Comparison of ENCODE assay signal across 9 mouse cellular contexts in the genomic region with DNA sequence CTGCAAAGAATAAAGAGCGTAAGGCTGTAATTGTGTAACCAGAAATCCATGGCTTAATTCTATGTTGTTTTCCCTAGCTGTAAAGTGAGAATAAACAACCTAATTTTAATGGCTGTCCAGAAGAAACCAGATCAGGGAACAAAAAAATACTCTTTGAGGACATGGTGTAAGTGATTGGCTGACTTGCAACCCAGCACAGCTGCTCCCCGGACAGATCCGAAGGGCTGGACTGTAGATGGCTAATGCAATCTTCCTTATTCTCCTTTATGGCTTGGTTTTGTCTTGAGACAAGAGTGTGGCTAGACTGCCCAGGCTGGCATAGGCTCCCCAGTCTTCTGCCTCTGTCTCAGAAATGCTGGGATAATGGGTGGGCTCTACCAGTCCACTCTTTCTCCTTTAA. TPM values are rescaled to one million over a fixed set of nuclear protein-coding genes. Genes with fewer than 3 reads are reported as not detected.
DNase-seq lines count a peak whose midpoint lies in the region; ATAC-seq and TF ChIP-seq lines count a peak whose summit lies in the region.
"Had no signal": no experiment of that assay in that cellular context is flagged by ENCODE, and none has a peak within 500 bp of the region (broad histone marks: within the 10 kb centered on the region; RNA-seq: fewer than 3 reads in every experiment).

No protein-coding gene starts in this region.

- H3K4me2 ChIP-seq in lung, embryonic 14.5 days = peak overlapping the region; percentile 81
- H3K4me2 ChIP-seq in heart, postnatal 0 days (ENCODE audit: low read depth, low read length) = peak overlapping the region; percentile 74

- intact Hi-C loops in heart, adult 2 months (cut with DNase I) = loop anchor here (2.0 kb wide), 1 partner anchor 17 kb away; no protein-coding TSS in a partner anchor

- no peaks in the 10 kb centered on the region for H3K27me3 ChIP-seq in heart, adult 2 months (ENCODE audit: control insufficient read depth, insufficient read depth, low read length)
- H3K27me3 ChIP-seq in lung, embryonic 14.5 days (ENCODE audit: insufficient read depth, low read length) = no peaks in the 10 kb centered on the region
- no peaks in the 10 kb centered on the region for H3K27me3 ChIP-seq in heart, postnatal 0 days (ENCODE audit: control insufficient read depth, insufficient read depth, low read length)
- no peaks in the 10 kb centered on the region for H3K27me3 ChIP-seq in thymus, adult 2 months (ENCODE audit: control insufficient read depth, insufficient read depth, low read length)

- TF ChIP-seq CTCF in heart, adult 2 months (IDR thresholded peaks at IDR 0.05) = no peak
- no peak for TF ChIP-seq CTCF in lung, embryonic 14.5 days (IDR thresholded peaks at IDR 0.05; ENCODE audit: low read depth)
- TF ChIP-seq CTCF in heart, postnatal 0 days (IDR thresholded peaks at IDR 0.05; ENCODE audit: low read depth) = no peak
- TF ChIP-seq CTCF in thymus, adult 2 months (IDR thresholded peaks at IDR 0.05; ENCODE audit: borderline replicate concordance, control insufficient read depth, extremely low read depth, insufficient read depth, low read length, poor library complexity) = no peak

- DNase-seq in heart, adult 2 months = peak in 1 of 2 experiments; percentile 22
- DNase-seq in heart, adult 18-20 months = no peak
- peak; percentile 85 for DNase-seq in lung, embryonic 14.5 days
- DNase-seq in lung, postnatal 14 days = no peak
- DNase-seq in heart, postnatal 0 days (ENCODE audit: low spot score) = no peak
- peak; percentile 41 to 77 for DNase-seq in lung, postnatal 4 days
- DNase-seq in thymus, postnatal 10 days (ENCODE audit: low spot score in 2 of 2) = no peak
- no peak for DNase-seq in thymus, adult 2 months
- DNase-seq: adrenal gland, postnatal 14 days had no signal

- H3K9me3 ChIP-seq in lung, embryonic 14.5 days (ENCODE audit: low read depth, low read length) = no peaks in the 10 kb centered on the region
- no peaks in the 10 kb centered on the region for H3K9me3 ChIP-seq in heart, postnatal 0 days (replicated peaks; ENCODE audit: control insufficient read depth, low read length)

- H3K36me3 ChIP-seq in heart, adult 2 months (ENCODE audit: control insufficient read depth, insufficient read depth, low read length) = no peaks in the 10 kb centered on the region
- H3K36me3 ChIP-seq in lung, embryonic 14.5 days (ENCODE audit: insufficient read depth) = no peaks in the 10 kb centered on the region
- no peaks in the 10 kb centered on the region for H3K36me3 ChIP-seq in heart, postnatal 0 days (replicated peaks; ENCODE audit: control insufficient read depth, insufficient read depth, low read length)
- H3K36me3 ChIP-seq in thymus, adult 2 months (ENCODE audit: control insufficient read depth, insufficient read depth, low read length) = no peaks in the 10 kb centered on the region

- no peak for TF ChIP-seq POLR2A in heart, adult 2 months (IDR thresholded peaks at IDR 0.05; ENCODE audit: insufficient read depth, low read depth, low read length)
- TF ChIP-seq POLR2A in thymus, adult 2 months (IDR thresholded peaks at IDR 0.05; ENCODE audit: control insufficient read depth, extremely low read depth, insufficient read depth, low read length, poor library complexity) = no peak

- H3K4me1 ChIP-seq in heart, adult 2 months (ENCODE audit: control insufficient read depth, insufficient read depth, low read length) = peaks cover 21% of the 10 kb centered on the region
- peaks cover 42% of the 10 kb centered on the region for H3K4me1 ChIP-seq in lung, embryonic 14.5 days (ENCODE audit: insufficient read depth)
- peaks cover 51% of the 10 kb centered on the region for H3K4me1 ChIP-seq in heart, postnatal 0 days (ENCODE audit: control insufficient read depth, insufficient read depth)
- H3K4me1 ChIP-seq in thymus, adult 2 months (replicated peaks; ENCODE audit: control insufficient read depth, insufficient read depth, low read length) = peaks cover 57% of the 10 kb centered on the region

- H3K4me3 ChIP-seq in heart, adult 2 months = peak overlapping the region; percentile 6; the same call in 1 of the 2 replicates
- peak overlapping the region; percentile 72; the same call in 1 of the 2 replicates for H3K4me3 ChIP-seq in lung, embryonic 14.5 days (ENCODE audit: low read depth, low read length)
- no peak overlapping the region for H3K4me3 ChIP-seq in heart, postnatal 0 days (ENCODE audit: low read depth, low read length)
- no peak overlapping the region for H3K4me3 ChIP-seq in thymus, adult 2 months (ENCODE audit: control insufficient read depth, insufficient read depth, low read length)

- no peak overlapping the region for H3K9ac ChIP-seq in heart, adult 2 months (ENCODE audit: low read depth, low read length)
- no peak overlapping the region for H3K9ac ChIP-seq in lung, embryonic 14.5 days
- no peak overlapping the region for H3K9ac ChIP-seq in heart, postnatal 0 days (replicated peaks; ENCODE audit: low read depth, low read length)

- no peak for ATAC-seq in lung, embryonic 14.5 days (ENCODE audit: insufficient read depth)
- no peak for ATAC-seq in heart, postnatal 0 days (ENCODE audit: insufficient read depth, low read depth)

- 67% methylated on average over 3 of the region's 3 CpGs for WGBS in heart, adult 2 months
- WGBS in lung, embryonic 14.5 days = 40% methylated on average over 3 of the region's 3 CpGs
- WGBS in heart, postnatal 0 days = 71% methylated on average over 3 of the region's 3 CpGs
- 95% methylated on average over 3 of the region's 3 CpGs for WGBS in thymus, adult 2 months

- H3K27ac ChIP-seq in heart, adult 2 months = peak overlapping the region; percentile 97
- peak overlapping the region; percentile 99 for H3K27ac ChIP-seq in lung, embryonic 14.5 days (ENCODE audit: low read depth)
- H3K27ac ChIP-seq in heart, postnatal 0 days (ENCODE audit: low read depth) = peak overlapping the region; percentile 97
- H3K27ac ChIP-seq in thymus, adult 2 months (ENCODE audit: control insufficient read depth, insufficient read depth, low read length) = no peak overlapping the region

- TF ChIP-seq EP300 in heart, adult 2 months (IDR thresholded peaks at IDR 0.05; ENCODE audit: insufficient read depth, low read depth, low read length) = no peak
- no peak for TF ChIP-seq EP300 in heart, postnatal 0 days (IDR thresholded peaks at IDR 0.05; ENCODE audit: low read depth)

- peaks cover 3% of the 10 kb centered on the region for H3K79me2 ChIP-seq in heart, adult 2 months (replicated peaks; ENCODE audit: control insufficient read depth, insufficient read depth, low read length)

RNA-seq across cellular contexts. Expression of gene H6pd, which starts 1.4 kb away (rescaled TPM):
- total RNA-seq in heart, adult 2 months (2021) = 10 to 100 TPM; 39.0 to 44.2 TPM
- polyA plus RNA-seq in heart, adult 2 months (2012; rRNA removed) = 27.4 and 29.5 TPM in 2 replicates
- 10 to 100 TPM; 35.4 to 48.7 TPM for total RNA-seq in heart, adult 18-20 months (2021)
- polyA plus RNA-seq in lung, embryonic 14.5 days (2014; fragmentation: Nextera tagmentation; extraction: Ambion mirVana) = 20.4 and 22.0 TPM in 2 replicates
- total RNA-seq in heart, postnatal 0 days (2014; rRNA removed; ENCODE audit: low replicate concordance) = 25.7 and 35.2 TPM in 2 replicates
- polyA plus RNA-seq in heart, postnatal 0 days (2015; fragmentation: Nextera tagmentation; extraction: Ambion mirVana) = 7.1 and 7.3 TPM in 2 replicates
- 138 and 152 TPM in 2 replicates for polyA plus RNA-seq in thymus, adult 2 months (2012; rRNA removed)

RNA-seq across cellular contexts. Expression of gene Spsb1, which starts 52.6 kb away (rescaled TPM):
- 10 to 100 TPM; 28.3 to 35.3 TPM for total RNA-seq in heart, adult 2 months (2021)
- polyA plus RNA-seq in heart, adult 2 months (2012; rRNA removed) = 32.2 and 38.7 TPM in 2 replicates
- 10 to 100 TPM; 34.1 to 41.4 TPM for total RNA-seq in heart, adult 18-20 months (2021)
- 17.0 and 17.1 TPM in 2 replicates for polyA plus RNA-seq in lung, embryonic 14.5 days (2014; fragmentation: Nextera tagmentation; extraction: Ambion mirVana)
- 13.2 and 19.3 TPM in 2 replicates for total RNA-seq in heart, postnatal 0 days (2014; rRNA removed; ENCODE audit: low replicate concordance)
- polyA plus RNA-seq in heart, postnatal 0 days (2015; fragmentation: Nextera tagmentation; extraction: Ambion mirVana) = 14.4 and 15.2 TPM in 2 replicates
- polyA plus RNA-seq in thymus, adult 2 months (2012; rRNA removed) = 28.5 and 30.4 TPM in 2 replicates

Comparison
In these comparisons a context has a peak if more than half of its experiments do, and no peak if none do; other contexts are left out.
1. DNase-seq: peak in lung, embryonic 14.5 days (single experiment) and lung, postnatal 4 days (2 of 2); none in heart, adult 18-20 months (0 of 2), lung, postnatal 14 days (single experiment), heart, postnatal 0 days (single experiment), thymus, postnatal 10 days (0 of 2) and thymus, adult 2 months (single experiment).
2. H3K4me3 ChIP-seq: peak in heart, adult 2 months (single experiment) and lung, embryonic 14.5 days (single experiment); none in heart, postnatal 0 days (single experiment) and thymus, adult 2 months (single experiment).